Mouse (Mus musculus) kidney, embryonic 14.5 days (tissue): Measurements from ENCODE around the gene Gm21190. TPM values are rescaled to one million over a fixed set of nuclear protein-coding genes. Genes with fewer than 3 reads are reported as not detected.
"Not testable (repeated sequence)": the region's sequence is repeated elsewhere in the genome, so short reads cannot be mapped to it uniquely, and the experiment has no call there.

Experiments used
- ATAC-seq: fragments of 200-750 bp; cut with Nextera tagmentation; 2 replicates; pipeline ENCODE4 v1.8.0; 2017; ENCODE audit warnings: moderate number of reproducible peaks, mild to moderate bottlenecking, moderate TSS enrichment, moderate library complexity; ENCODE audit not compliant: low FRiP score, low TSS enrichment
- H3K27ac ChIP-seq: fragments of 300-500 bp; sonication (generic); 2 replicates; pipeline ENCODE4 v1.5.1; 2014; ENCODE audit warnings: low read depth, mild to moderate bottlenecking, low read length, moderate library complexity, mixed read lengths
- H3K27me3 ChIP-seq: fragments of 300-500 bp; sonication (generic); 2 replicates; pipeline ENCODE4 v1.6.1; 2014; ENCODE audit warnings: mild to moderate bottlenecking, low read length; ENCODE audit not compliant: control insufficient read depth, insufficient read depth
- H3K36me3 ChIP-seq: fragments of 300-500 bp; sonication (generic); 2 replicates; pipeline ENCODE4 v1.6.1; 2014; ENCODE audit warnings: low read length, mixed read lengths; ENCODE audit not compliant: control insufficient read depth, insufficient read depth
- H3K4me1 ChIP-seq: fragments of 300-500 bp; sonication (generic); 2 replicates; pipeline ENCODE4 v1.6.1; 2014; ENCODE audit warnings: low read length, mixed read lengths; ENCODE audit not compliant: control insufficient read depth, insufficient read depth
- H3K4me2 ChIP-seq: fragments of 300-500 bp; sonication (generic); replicated peaks from 2 replicates; pipeline ENCODE4 v1.6.1; 2014; ENCODE audit warnings: low read depth, mild to moderate bottlenecking, low read length
- H3K4me3 ChIP-seq: fragments of 300-500 bp; sonication (generic); 2 replicates; pipeline ENCODE4 v1.5.1; 2014; ENCODE audit warnings: mild to moderate bottlenecking, low read length
- H3K9ac ChIP-seq: fragments of 300-500 bp; sonication (generic); 2 replicates; pipeline ENCODE4 v1.6.1; 2014; ENCODE audit warnings: low read depth, mild to moderate bottlenecking, low read length, moderate library complexity
- H3K9me3 ChIP-seq: fragments of 300-500 bp; sonication (generic); 2 replicates; pipeline ENCODE4 v1.6.1; 2016; ENCODE audit warnings: low read length; ENCODE audit not compliant: control insufficient read depth
- WGBS: fragments of 180-500 bp; shearing (Covaris S2); extraction: QIAGEN DNeasy Blood & Tissue Kit; methylation state at CpG from one replicate; pipeline ENCODE4 v1.1.7; 2014; 5-methylcytosine and 5-hydroxymethylcytosine counted together
- polyA plus RNA-seq: library from polyadenylated mRNA; unstranded; fragments of >200 nt; fragmentation: Nextera tagmentation; extraction: Ambion mirVana; gene quantifications from 2 replicates; pipeline ENCODE4 v1.2.1, GENCODE M21; 2014

Gene Gm21190
- polyA plus RNA-seq = not detected in 2 replicates

DNA sequence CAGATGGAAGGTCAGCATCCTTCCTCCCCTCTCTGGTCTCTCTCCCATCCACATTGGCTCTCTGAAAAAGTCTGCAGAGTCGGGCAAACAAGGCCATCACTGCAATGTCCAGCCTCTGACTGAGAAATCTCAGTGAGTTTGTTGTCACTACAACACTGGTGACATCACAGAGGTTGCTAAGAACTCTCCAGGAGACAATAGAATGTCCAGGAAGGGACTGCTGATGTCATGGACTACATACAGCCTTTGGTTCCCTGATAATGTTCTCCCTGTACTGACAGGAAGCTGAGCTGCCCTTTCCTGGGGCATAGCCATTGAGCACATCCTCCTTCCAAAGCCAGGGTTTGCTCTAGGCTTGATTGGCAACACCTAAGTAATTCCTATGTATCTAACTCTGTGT, at the start of gene Gm21190:
TSS of gene Gm21190 (minus strand) at position 101 of the 400 bp plus-strand sequence.
- not testable (repeated sequence) for H3K27ac ChIP-seq, H3K36me3 ChIP-seq, ATAC-seq, H3K4me1 ChIP-seq, H3K4me3 ChIP-seq, H3K27me3 ChIP-seq, H3K9me3 ChIP-seq, H3K9ac ChIP-seq, H3K4me2 ChIP-seq
- no CpG with 5 or more reads among the region's 1 CpGs for WGBS

GRCm38 (mm10) chr5:15577033-15577432, 48.0 kb upstream of the Gm21190 start, which contains the start of gene Gm21083:
TSS of gene Gm21083 (plus strand) at chr5:15577333.
- H3K4me3 ChIP-seq, H3K9ac ChIP-seq, H3K4me1 ChIP-seq, H3K36me3 ChIP-seq, H3K27me3 ChIP-seq, H3K9me3 ChIP-seq, ATAC-seq, H3K4me2 ChIP-seq, H3K27ac ChIP-seq: not testable (repeated sequence)
- WGBS = no CpG with 5 or more reads among the region's 1 CpGs

GRCm38 (mm10) chr5:15573735-15574134, 44.7 kb upstream of the Gm21190 start:
- not testable (repeated sequence) for H3K4me3 ChIP-seq, H3K36me3 ChIP-seq, H3K9me3 ChIP-seq, H3K9ac ChIP-seq, H3K27me3 ChIP-seq, H3K4me2 ChIP-seq, ATAC-seq, H3K4me1 ChIP-seq, H3K27ac ChIP-seq

- not testable (repeated sequence) for H3K27me3 ChIP-seq, H3K4me1 ChIP-seq, H3K4me2 ChIP-seq, H3K4me3 ChIP-seq, H3K36me3 ChIP-seq, H3K9me3 ChIP-seq, H3K9ac ChIP-seq, H3K27ac ChIP-seq
- ATAC-seq = peak; percentile 69; the same call in 1 of the 2 replicates
- 86% methylated on average over 3 of the region's 3 CpGs for WGBS
Measured at GRCm38 (mm10) chr5:15561425-15562264, 32.6 kb upstream of the Gm21190 start.

DNA sequence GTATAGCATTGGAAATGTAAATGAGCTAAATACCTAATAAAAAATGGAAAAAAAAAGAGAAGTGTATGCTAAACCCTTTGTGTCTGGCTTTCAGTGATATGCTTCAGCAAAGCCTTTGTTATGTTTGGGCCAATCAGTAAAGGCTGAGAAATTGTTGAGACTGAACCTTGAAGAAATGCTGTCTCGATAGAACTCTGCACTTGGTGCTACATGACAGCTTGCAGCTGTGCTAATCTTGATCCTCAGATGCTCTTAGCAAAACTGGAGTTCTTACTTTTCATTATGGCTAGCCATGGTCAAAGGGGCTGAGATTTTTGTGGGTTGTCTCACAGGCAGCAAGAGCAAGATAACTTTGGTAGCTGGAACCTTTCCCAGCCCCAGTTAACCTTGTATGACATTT, 29.6 kb upstream of the Gm21190 start:
- peak; percentile 54 for ATAC-seq
- H3K27me3 ChIP-seq, H3K9me3 ChIP-seq, H3K36me3 ChIP-seq, H3K4me1 ChIP-seq, H3K4me2 ChIP-seq, H3K27ac ChIP-seq, H3K4me3 ChIP-seq, H3K9ac ChIP-seq: not testable (repeated sequence)
- 67% methylated on average over 1 of the region's 1 CpGs for WGBS

DNA sequence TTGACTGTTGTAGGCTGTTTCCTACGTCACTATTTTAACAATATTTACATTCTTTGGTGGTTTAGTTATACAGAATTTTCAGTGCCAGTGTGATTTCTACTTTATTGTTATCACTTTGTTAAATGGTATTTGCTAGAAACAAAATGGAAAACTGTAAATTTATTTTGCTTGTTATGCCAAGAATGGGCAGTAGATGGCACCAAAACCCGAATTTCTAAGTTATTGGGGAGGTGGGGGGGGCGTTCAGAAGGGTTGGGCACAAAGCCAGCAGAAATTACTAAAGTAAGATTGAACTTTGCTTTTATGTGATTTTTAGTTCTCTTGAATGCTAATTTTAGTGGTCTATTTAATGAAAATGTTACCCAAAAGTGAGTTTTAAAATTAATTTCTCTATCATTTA, 20.6 kb upstream of the Gm21190 start:
- H3K4me1 ChIP-seq, H3K27ac ChIP-seq, H3K9ac ChIP-seq, H3K4me3 ChIP-seq, H3K36me3 ChIP-seq, H3K4me2 ChIP-seq, H3K27me3 ChIP-seq, H3K9me3 ChIP-seq, ATAC-seq: not testable (repeated sequence)
- WGBS = 16% methylated on average over 3 of the region's 3 CpGs

- ATAC-seq, H3K9me3 ChIP-seq, H3K27me3 ChIP-seq, H3K27ac ChIP-seq, H3K9ac ChIP-seq, H3K4me2 ChIP-seq, H3K36me3 ChIP-seq, H3K4me3 ChIP-seq, H3K4me1 ChIP-seq: not testable (repeated sequence)
- 39% methylated on average over 1 of the region's 1 CpGs for WGBS
Measured at GRCm38 (mm10) chr5:15549134-15549533, 20.1 kb upstream of the Gm21190 start.

DNA sequence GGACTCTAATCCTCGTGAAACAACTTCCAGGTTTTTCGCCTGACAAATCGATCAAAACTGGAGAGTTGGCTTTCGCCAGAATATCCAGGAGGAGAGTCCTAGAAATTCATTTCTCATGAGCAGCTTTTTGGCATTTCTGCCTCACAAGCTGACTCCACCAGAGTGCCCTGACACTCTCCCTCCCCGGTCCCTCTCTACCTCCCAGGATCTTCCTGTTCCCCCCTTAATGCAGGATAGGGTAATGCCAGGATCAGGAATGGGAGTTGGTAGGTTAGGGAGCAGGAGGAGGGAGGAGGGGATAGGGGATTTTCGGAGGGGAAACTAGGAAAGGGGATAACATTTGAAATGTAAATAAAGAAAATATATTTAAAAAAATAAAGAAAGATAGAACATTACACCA, 19.6 kb upstream of the Gm21190 start:
- not testable (repeated sequence) for H3K9ac ChIP-seq, H3K27me3 ChIP-seq, H3K36me3 ChIP-seq, H3K4me3 ChIP-seq, H3K4me1 ChIP-seq, ATAC-seq, H3K27ac ChIP-seq, H3K4me2 ChIP-seq, H3K9me3 ChIP-seq
- 74% methylated on average over 6 of the region's 6 CpGs for WGBS

GRCm38 (mm10) chr5:15522470-15522869, 6.6 kb downstream of the Gm21190 start:
- not testable (repeated sequence) for H3K36me3 ChIP-seq, H3K9ac ChIP-seq, H3K27ac ChIP-seq, H3K27me3 ChIP-seq, ATAC-seq, H3K9me3 ChIP-seq, H3K4me1 ChIP-seq, H3K4me3 ChIP-seq, H3K4me2 ChIP-seq
